Mouse (Mus musculus): ENCODE data around the gene Mmrn1. TPM values are rescaled to one million over a fixed set of nuclear protein-coding genes. Genes with fewer than 3 reads are reported as not detected.

The Mmrn1 gene
- total and polyA plus RNA-seq, 2 experiments from 2014 or later: 2.0 to 7.9 TPM

GRCm38 (mm10) chr6:60979039-60979438, 54.3 kb downstream of the Mmrn1 start:
- no peak overlapping the region for H3K4me2 ChIP-seq (ENCODE audit: low read depth, low read length)
- TF ChIP-seq EP300 (IDR thresholded peaks at IDR 0.05; ENCODE audit: low read depth) (no peak), CTCF (IDR thresholded peaks at IDR 0.05; ENCODE audit: low read depth) (no peak)
- H3K9me3 ChIP-seq (replicated peaks; ENCODE audit: control insufficient read depth, low read length): no peaks in the 10 kb centered on the region
- ATAC-seq (ENCODE audit: insufficient read depth, low read depth): no peak
- WGBS: 83% methylated on average over 2 of the region's 2 CpGs
- no peak overlapping the region for H3K4me3 ChIP-seq (ENCODE audit: low read depth, low read length)
- no peak for DNase-seq (ENCODE audit: low spot score)
- H3K4me1 ChIP-seq (ENCODE audit: control insufficient read depth, insufficient read depth): no peaks in the 10 kb centered on the region
- no peak overlapping the region for H3K9ac ChIP-seq (replicated peaks; ENCODE audit: low read depth, low read length)
- no peaks in the 10 kb centered on the region for H3K36me3 ChIP-seq (replicated peaks; ENCODE audit: control insufficient read depth, insufficient read depth, low read length)
- H3K27ac ChIP-seq (ENCODE audit: low read depth): no peak overlapping the region
- no peaks in the 10 kb centered on the region for H3K27me3 ChIP-seq (ENCODE audit: control insufficient read depth, insufficient read depth, low read length)

- no peaks in the 10 kb centered on the region for H3K27me3 ChIP-seq (ENCODE audit: control insufficient read depth, insufficient read depth, low read length)
- WGBS: 56% methylated on average over 1 of the region's 1 CpGs
- H3K4me3 ChIP-seq (ENCODE audit: low read depth, low read length): no peak overlapping the region
- H3K4me1 ChIP-seq (ENCODE audit: control insufficient read depth, insufficient read depth): no peaks in the 10 kb centered on the region
- ATAC-seq (ENCODE audit: insufficient read depth, low read depth) (no peak), DNase-seq (ENCODE audit: low spot score) (no peak)
- H3K9me3 ChIP-seq (replicated peaks; ENCODE audit: control insufficient read depth, low read length): no peaks in the 10 kb centered on the region
- no peak overlapping the region for H3K9ac ChIP-seq (replicated peaks; ENCODE audit: low read depth, low read length)
- H3K36me3 ChIP-seq (replicated peaks; ENCODE audit: control insufficient read depth, insufficient read depth, low read length): no peaks in the 10 kb centered on the region
- no peak overlapping the region for H3K27ac ChIP-seq (ENCODE audit: low read depth)
- TF ChIP-seq CTCF (IDR thresholded peaks at IDR 0.05; ENCODE audit: low read depth) (no peak), EP300 (IDR thresholded peaks at IDR 0.05; ENCODE audit: low read depth) (no peak)
- H3K4me2 ChIP-seq (ENCODE audit: low read depth, low read length): no peak overlapping the region
These were observed 59.6 kb downstream of the Mmrn1 start for GRCm38 (mm10) chr6:60984360-60984759.

GRCm38 (mm10) chr6:60985919-60986318, 61.1 kb downstream of the Mmrn1 start:
- DNase-seq (ENCODE audit: low spot score) (no peak), ATAC-seq (ENCODE audit: insufficient read depth, low read depth) (no peak)
- Histone ChIP-seq H3K4me2 (ENCODE audit: low read depth, low read length) (no peak overlapping the region), H3K36me3 (replicated peaks; ENCODE audit: control insufficient read depth, insufficient read depth, low read length) (no peaks in the 10 kb centered on the region), H3K9me3 (replicated peaks; ENCODE audit: control insufficient read depth, low read length) (no peaks in the 10 kb centered on the region), H3K27me3 (ENCODE audit: control insufficient read depth, insufficient read depth, low read length) (no peaks in the 10 kb centered on the region), H3K4me3 (ENCODE audit: low read depth, low read length) (no peak overlapping the region), H3K9ac (replicated peaks; ENCODE audit: low read depth, low read length) (no peak overlapping the region), H3K27ac (ENCODE audit: low read depth) (no peak overlapping the region), H3K4me1 (ENCODE audit: control insufficient read depth, insufficient read depth) (no peaks in the 10 kb centered on the region)
- WGBS: 31% methylated on average over 2 of the region's 2 CpGs
- peak; percentile 56 for TF ChIP-seq CTCF (IDR thresholded peaks at IDR 0.05; ENCODE audit: low read depth)
- no peak for TF ChIP-seq EP300 (IDR thresholded peaks at IDR 0.05; ENCODE audit: low read depth)

- Histone ChIP-seq H3K4me1 (ENCODE audit: control insufficient read depth, insufficient read depth) (no peaks in the 10 kb centered on the region), H3K4me3 (ENCODE audit: low read depth, low read length) (no peak overlapping the region), H3K4me2 (ENCODE audit: low read depth, low read length) (no peak overlapping the region), H3K36me3 (replicated peaks; ENCODE audit: control insufficient read depth, insufficient read depth, low read length) (no peaks in the 10 kb centered on the region), H3K9ac (replicated peaks; ENCODE audit: low read depth, low read length) (no peak overlapping the region), H3K27ac (ENCODE audit: low read depth) (no peak overlapping the region), H3K9me3 (replicated peaks; ENCODE audit: control insufficient read depth, low read length) (no peaks in the 10 kb centered on the region), H3K27me3 (ENCODE audit: control insufficient read depth, insufficient read depth, low read length) (no peaks in the 10 kb centered on the region)
- DNase-seq (ENCODE audit: low spot score): no peak
- TF ChIP-seq CTCF (IDR thresholded peaks at IDR 0.05; ENCODE audit: low read depth) (no peak), EP300 (IDR thresholded peaks at IDR 0.05; ENCODE audit: low read depth) (no peak)
- no peak for ATAC-seq (ENCODE audit: insufficient read depth, low read depth)
- 76% methylated on average over 11 of the region's 11 CpGs for WGBS
These were observed 62.1 kb downstream of the Mmrn1 start for GRCm38 (mm10) chr6:60986914-60987313.

- no peak overlapping the region for H3K4me3 ChIP-seq (ENCODE audit: low read depth, low read length)
- DNase-seq (ENCODE audit: low spot score): no peak
- no peaks in the 10 kb centered on the region for H3K27me3 ChIP-seq (ENCODE audit: control insufficient read depth, insufficient read depth, low read length)
- H3K4me1 ChIP-seq (ENCODE audit: control insufficient read depth, insufficient read depth): no peaks in the 10 kb centered on the region
- H3K9me3 ChIP-seq (replicated peaks; ENCODE audit: control insufficient read depth, low read length): no peaks in the 10 kb centered on the region
- no peak overlapping the region for H3K27ac ChIP-seq (ENCODE audit: low read depth)
- H3K9ac ChIP-seq (replicated peaks; ENCODE audit: low read depth, low read length): no peak overlapping the region
- TF ChIP-seq CTCF (IDR thresholded peaks at IDR 0.05; ENCODE audit: low read depth): no peak
- no peak for TF ChIP-seq EP300 (IDR thresholded peaks at IDR 0.05; ENCODE audit: low read depth)
- no peaks in the 10 kb centered on the region for H3K36me3 ChIP-seq (replicated peaks; ENCODE audit: control insufficient read depth, insufficient read depth, low read length)
- 6% methylated on average over 3 of the region's 3 CpGs for WGBS
- no peak for ATAC-seq (ENCODE audit: insufficient read depth, low read depth)
- H3K4me2 ChIP-seq (ENCODE audit: low read depth, low read length): no peak overlapping the region
These were observed 63.0 kb downstream of the Mmrn1 start for GRCm38 (mm10) chr6:60987804-60988203.

- no peak for ATAC-seq (ENCODE audit: insufficient read depth, low read depth)
- no peak overlapping the region for H3K9ac ChIP-seq (replicated peaks; ENCODE audit: low read depth, low read length)
- no peaks in the 10 kb centered on the region for H3K36me3 ChIP-seq (replicated peaks; ENCODE audit: control insufficient read depth, insufficient read depth, low read length)
- no peak overlapping the region for H3K4me2 ChIP-seq (ENCODE audit: low read depth, low read length)
- no peaks in the 10 kb centered on the region for H3K27me3 ChIP-seq (ENCODE audit: control insufficient read depth, insufficient read depth, low read length)
- H3K4me1 ChIP-seq (ENCODE audit: control insufficient read depth, insufficient read depth): no peaks in the 10 kb centered on the region
- H3K27ac ChIP-seq (ENCODE audit: low read depth): no peak overlapping the region
- TF ChIP-seq EP300 (IDR thresholded peaks at IDR 0.05; ENCODE audit: low read depth) (no peak), CTCF (IDR thresholded peaks at IDR 0.05; ENCODE audit: low read depth) (no peak)
- no peaks in the 10 kb centered on the region for H3K9me3 ChIP-seq (replicated peaks; ENCODE audit: control insufficient read depth, low read length)
- WGBS: 93% methylated on average over 1 of the region's 1 CpGs
- no peak for DNase-seq (ENCODE audit: low spot score)
- no peak overlapping the region for H3K4me3 ChIP-seq (ENCODE audit: low read depth, low read length)
These were observed 67.6 kb downstream of the Mmrn1 start for GRCm38 (mm10) chr6:60992366-60992765.

Measured in heart, postnatal 0 days (tissue).